Mouse (Mus musculus): ENCODE measurements at regions not wholly inside any gene's neighbourhood (a gene's known extent, or its start where the extent isn't known, plus 50 kb on each side); places are given as distances from the start of the nearest gene placed in this dataset.

DNA sequence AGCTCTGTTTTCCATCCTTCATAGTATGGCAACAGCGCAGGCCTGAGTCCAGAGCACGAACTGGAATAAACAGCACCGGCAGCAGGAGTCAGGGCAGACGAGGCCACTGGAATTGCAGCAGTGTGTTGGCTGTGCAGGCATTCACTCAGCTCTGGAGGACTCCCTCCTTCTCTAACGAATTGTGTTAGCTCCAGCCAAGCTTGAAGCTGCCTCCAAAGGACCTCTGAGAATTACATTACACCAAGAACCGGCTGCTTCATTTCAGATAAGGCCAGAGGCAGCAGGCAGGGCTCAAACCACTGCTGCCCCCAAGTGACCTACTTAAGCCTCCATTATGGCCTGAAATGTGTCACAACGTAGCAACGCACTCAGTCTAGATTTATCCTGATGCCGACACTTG is 162.5 kb upstream of the Igfbp7 start:
- dilution Hi-C loops (cut with MboI; ENCODE audit: extremely low pct_ligation_motif_present, extremely low pct_unique_long_range_greater_than_20kb, low sequenced_read_pairs) (no loop called here), in situ Hi-C loops (cut with MboI; ENCODE audit: low pct_ligation_motif_present, low pct_unique_long_range_greater_than_20kb, low sequenced_read_pairs) (no loop called here)
- Histone ChIP-seq H3K27ac (ENCODE audit: insufficient read depth, low read depth) (no peak overlapping the region), H3K9me3 (replicated peaks; ENCODE audit: low read length) (no peaks in the 10 kb centered on the region), H3K79me2 (replicated peaks; ENCODE audit: control insufficient read depth, extremely low read depth, insufficient read depth, poor library complexity, severe bottlenecking) (no peaks in the 10 kb centered on the region), H3K4me2 (ENCODE audit: insufficient read depth, low read depth, poor library complexity, severe bottlenecking) (no peak overlapping the region), H3K27me3 (replicated peaks) (no peaks in the 10 kb centered on the region), H3K9ac (ENCODE audit: insufficient read depth, low read depth) (no peak overlapping the region), H3K36me3 (replicated peaks in 1 of 2; ENCODE audit: control insufficient read depth in 1 of 2, insufficient read depth in 1 of 2, low read length in 1 of 2) (no peaks in the 10 kb centered on the region), H3K4me1 (ENCODE audit: control insufficient read depth in 1 of 2, insufficient read depth in 2 of 2) (no peaks in the 10 kb centered on the region), H3K4me3 (replicated peaks in 1 of 3; ENCODE audit: low read depth in 2 of 3, low read length in 2 of 3, poor library complexity in 1 of 3) (no peak overlapping the region)
- no peak for DNase-seq (ENCODE audit: extremely low read depth)
- TF ChIP-seq USF2 (conservative IDR thresholded peaks at IDR 0.05; ENCODE audit: low read depth, low read length) (no peak), RCOR1 (conservative IDR thresholded peaks at IDR 0.05; ENCODE audit: low read depth, low read length) (no peak), MAFK (IDR thresholded peaks at IDR 0.05; ENCODE audit: insufficient replicate concordance, low read length) (no peak), CHD1 (IDR thresholded peaks at IDR 0.05; ENCODE audit: low read depth, low read length) (no peak), CHD2 (IDR thresholded peaks at IDR 0.05; ENCODE audit: low read length) (no peak), UBTF (IDR thresholded peaks at IDR 0.05; ENCODE audit: low read depth, low read length) (no peak), KAT2A (IDR thresholded peaks at IDR 0.05; ENCODE audit: insufficient replicate concordance, low read length) (no peak), NRF1 (IDR thresholded peaks at IDR 0.05; ENCODE audit: low read depth, low read length) (no peak)

DNA sequence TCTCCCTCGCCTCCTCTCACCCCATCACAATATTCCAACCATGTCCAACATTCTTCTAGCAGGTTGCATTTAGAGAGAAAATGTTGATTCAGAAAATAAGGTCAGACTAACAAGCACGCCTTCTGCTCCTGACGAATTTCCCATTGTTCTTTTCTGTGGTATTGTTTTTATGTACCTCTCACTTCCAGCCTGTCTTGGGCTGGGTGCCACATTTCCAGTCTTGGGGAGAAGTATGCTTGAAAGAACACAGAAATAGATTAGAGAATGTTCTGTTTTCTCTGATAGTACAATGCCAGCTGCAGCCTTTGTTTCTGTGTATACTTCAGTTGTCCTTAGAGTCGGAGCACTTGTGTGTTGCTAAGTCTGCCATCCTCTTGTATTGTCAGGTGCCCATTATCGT is 160.3 kb upstream of the Igfbp7 start:
- no peaks in the 10 kb centered on the region for H3K9me3 ChIP-seq (replicated peaks; ENCODE audit: low read length)
- DNase-seq (ENCODE audit: extremely low read depth), result no peak
- H3K36me3 ChIP-seq (replicated peaks in 1 of 2; ENCODE audit: control insufficient read depth in 1 of 2, insufficient read depth in 1 of 2, low read length in 1 of 2), result no peaks in the 10 kb centered on the region
- no peak overlapping the region for H3K9ac ChIP-seq (ENCODE audit: insufficient read depth, low read depth)
- in situ Hi-C loops (cut with MboI; ENCODE audit: low pct_ligation_motif_present, low pct_unique_long_range_greater_than_20kb, low sequenced_read_pairs) (no loop called here), dilution Hi-C loops (cut with MboI; ENCODE audit: extremely low pct_ligation_motif_present, extremely low pct_unique_long_range_greater_than_20kb, low sequenced_read_pairs) (no loop called here)
- no peak overlapping the region for H3K4me3 ChIP-seq (replicated peaks in 1 of 3; ENCODE audit: low read depth in 2 of 3, low read length in 2 of 3, poor library complexity in 1 of 3)
- H3K79me2 ChIP-seq (replicated peaks; ENCODE audit: control insufficient read depth, extremely low read depth, insufficient read depth, poor library complexity, severe bottlenecking), result no peaks in the 10 kb centered on the region
- no peaks in the 10 kb centered on the region for H3K27me3 ChIP-seq (replicated peaks)
- no peak overlapping the region for H3K4me2 ChIP-seq (ENCODE audit: insufficient read depth, low read depth, poor library complexity, severe bottlenecking)
- no peaks in the 10 kb centered on the region for H3K4me1 ChIP-seq (ENCODE audit: control insufficient read depth in 1 of 2, insufficient read depth in 2 of 2)
- TF ChIP-seq KAT2A (IDR thresholded peaks at IDR 0.05; ENCODE audit: insufficient replicate concordance, low read length) (no peak), PAX5 (IDR thresholded peaks at IDR 0.05; ENCODE audit: low read length) (no peak), CTCF (conservative IDR thresholded peaks at IDR 0.05 in 1 of 2, IDR thresholded peaks at IDR 0.05 in 1 of 2; ENCODE audit: low read depth in 2 of 2, low read length in 2 of 2) (no peak), MAX (IDR thresholded peaks at IDR 0.05; ENCODE audit: low read length) (no peak), MEF2A (IDR thresholded peaks at IDR 0.05; ENCODE audit: borderline replicate concordance, low read depth, low read length) (no peak), TBP (conservative IDR thresholded peaks at IDR 0.05; ENCODE audit: low read depth, low read length) (no peak), MAZ (IDR thresholded peaks at IDR 0.05; ENCODE audit: low read depth, low read length) (no peak), USF2 (conservative IDR thresholded peaks at IDR 0.05; ENCODE audit: low read depth, low read length) (no peak), SMC3 (IDR thresholded peaks at IDR 0.05; ENCODE audit: low read depth, low read length) (no peak)
- H3K27ac ChIP-seq (ENCODE audit: insufficient read depth, low read depth), result no peak overlapping the region

DNA sequence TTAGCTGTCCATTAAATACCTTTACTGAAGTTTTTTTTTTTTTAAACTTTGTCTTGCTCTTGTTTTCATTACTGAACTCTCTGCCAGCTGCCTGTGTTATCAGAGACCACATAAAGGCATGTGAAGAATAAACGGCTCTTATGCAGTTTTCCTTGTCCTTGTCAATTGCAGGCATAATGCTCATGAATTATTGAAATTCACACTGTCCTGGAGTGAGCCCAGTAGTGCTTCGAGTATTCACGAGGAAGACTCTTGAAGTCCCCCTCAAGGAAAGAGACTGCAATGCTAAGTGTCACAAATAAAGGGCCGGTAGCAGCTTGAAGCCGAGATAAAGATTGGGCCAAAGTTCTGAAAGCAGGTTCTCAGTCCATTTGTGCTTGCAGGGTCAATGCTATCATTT is 144.7 kb upstream of the Igfbp7 start:
- Histone ChIP-seq H3K36me3 (replicated peaks in 1 of 2; ENCODE audit: control insufficient read depth in 1 of 2, insufficient read depth in 1 of 2, low read length in 1 of 2) (no peaks in the 10 kb centered on the region), H3K4me3 (replicated peaks in 1 of 3; ENCODE audit: low read depth in 2 of 3, low read length in 2 of 3, poor library complexity in 1 of 3) (no peak overlapping the region), H3K79me2 (replicated peaks; ENCODE audit: control insufficient read depth, extremely low read depth, insufficient read depth, poor library complexity, severe bottlenecking) (no peaks in the 10 kb centered on the region), H3K9me3 (replicated peaks; ENCODE audit: low read length) (no peaks in the 10 kb centered on the region), H3K9ac (ENCODE audit: insufficient read depth, low read depth) (no peak overlapping the region), H3K4me1 (ENCODE audit: control insufficient read depth in 1 of 2, insufficient read depth in 2 of 2) (no peaks in the 10 kb centered on the region), H3K4me2 (ENCODE audit: insufficient read depth, low read depth, poor library complexity, severe bottlenecking) (no peak overlapping the region), H3K27ac (ENCODE audit: insufficient read depth, low read depth) (no peak overlapping the region), H3K27me3 (replicated peaks) (peaks cover 1% of the 10 kb centered on the region)
- dilution Hi-C loops (cut with MboI; ENCODE audit: extremely low pct_ligation_motif_present, extremely low pct_unique_long_range_greater_than_20kb, low sequenced_read_pairs) (no loop called here), in situ Hi-C loops (cut with MboI; ENCODE audit: low pct_ligation_motif_present, low pct_unique_long_range_greater_than_20kb, low sequenced_read_pairs) (no loop called here)
- no peak for DNase-seq (ENCODE audit: extremely low read depth)
- no peak for TF ChIP-seq MAZ (IDR thresholded peaks at IDR 0.05; ENCODE audit: low read depth, low read length)
- no peak for TF ChIP-seq SMC3 (IDR thresholded peaks at IDR 0.05; ENCODE audit: low read depth, low read length)
- no peak for TF ChIP-seq PAX5 (IDR thresholded peaks at IDR 0.05; ENCODE audit: low read length)
- TF ChIP-seq EP300 (IDR thresholded peaks at IDR 0.05; ENCODE audit: low read length), result no peak
- TF ChIP-seq SIN3A (IDR thresholded peaks at IDR 0.05; ENCODE audit: low read length), result no peak
- no peak for TF ChIP-seq NRF1 (IDR thresholded peaks at IDR 0.05; ENCODE audit: low read depth, low read length)
- no peak for TF ChIP-seq E2F4 (IDR thresholded peaks at IDR 0.05; ENCODE audit: insufficient replicate concordance, low read depth, low read length)
